In the genomic region with DNA sequence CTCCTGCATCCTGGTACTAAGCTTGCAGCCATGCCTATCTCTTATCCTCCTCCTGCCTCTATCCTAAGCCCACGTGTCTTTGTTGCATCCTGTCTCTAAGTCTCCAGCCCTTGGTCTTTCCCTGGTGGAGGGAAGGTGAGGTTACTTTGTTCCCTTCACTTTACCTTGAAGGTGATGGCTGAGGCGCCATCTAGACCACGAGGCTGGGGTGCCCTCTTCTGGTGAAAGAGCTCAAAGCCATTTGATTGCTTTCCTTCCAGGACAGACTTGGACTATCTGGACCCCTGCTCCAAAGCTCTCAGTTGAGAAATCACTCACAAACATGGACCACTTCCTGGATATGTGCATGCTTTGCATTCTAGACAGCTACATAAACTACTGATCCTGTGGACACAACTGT, we compare ENCODE assay signal across 7 mouse cellular contexts. TPM values are rescaled to one million over a fixed set of nuclear protein-coding genes. Genes with fewer than 3 reads are reported as not detected.
DNase-seq lines count a peak whose midpoint lies in the region; ATAC-seq lines count a peak whose summit lies in the region.

No protein-coding gene starts in this region.

- H3K4me3 ChIP-seq in neural tube, embryonic 15.5 days (replicated peaks), result no peak overlapping the region
- H3K4me3 ChIP-seq in embryonic facial prominence, embryonic 11.5 days (ENCODE audit: low read depth, low read length), result no peak overlapping the region
- H3K4me3 ChIP-seq in intestine, embryonic 15.5 days (replicated peaks), result no peak overlapping the region
- H3K4me3 ChIP-seq in lung, embryonic 15.5 days, result no peak overlapping the region

- no peaks in the 10 kb centered on the region for H3K36me3 ChIP-seq in neural tube, embryonic 15.5 days
- no peaks in the 10 kb centered on the region for H3K36me3 ChIP-seq in embryonic facial prominence, embryonic 11.5 days (replicated peaks; ENCODE audit: control insufficient read depth, insufficient read depth, low read depth, low read length)
- no peaks in the 10 kb centered on the region for H3K36me3 ChIP-seq in intestine, embryonic 15.5 days
- no peaks in the 10 kb centered on the region for H3K36me3 ChIP-seq in lung, embryonic 15.5 days

- no peaks in the 10 kb centered on the region for H3K27me3 ChIP-seq in neural tube, embryonic 15.5 days (replicated peaks)
- H3K27me3 ChIP-seq in embryonic facial prominence, embryonic 11.5 days (ENCODE audit: control insufficient read depth, insufficient read depth, low read length), result no peaks in the 10 kb centered on the region
- H3K27me3 ChIP-seq in intestine, embryonic 15.5 days (replicated peaks), result no peaks in the 10 kb centered on the region
- H3K27me3 ChIP-seq in lung, embryonic 15.5 days, result no peaks in the 10 kb centered on the region

- H3K4me1 ChIP-seq in neural tube, embryonic 15.5 days, result no peaks in the 10 kb centered on the region
- H3K4me1 ChIP-seq in embryonic facial prominence, embryonic 11.5 days (ENCODE audit: control insufficient read depth, insufficient read depth, low read length), result no peaks in the 10 kb centered on the region
- peaks cover 4% of the 10 kb centered on the region; the same call in 1 of the 2 replicates for H3K4me1 ChIP-seq in intestine, embryonic 15.5 days (replicated peaks)
- H3K4me1 ChIP-seq in lung, embryonic 15.5 days, result no peaks in the 10 kb centered on the region

- no peak overlapping the region for H3K9ac ChIP-seq in neural tube, embryonic 15.5 days (replicated peaks)
- no peak overlapping the region for H3K9ac ChIP-seq in embryonic facial prominence, embryonic 11.5 days (replicated peaks; ENCODE audit: low read length)
- no peak overlapping the region for H3K9ac ChIP-seq in intestine, embryonic 15.5 days
- H3K9ac ChIP-seq in lung, embryonic 15.5 days, result no peak overlapping the region

- no peaks in the 10 kb centered on the region for H3K9me3 ChIP-seq in neural tube, embryonic 15.5 days (replicated peaks)
- no peaks in the 10 kb centered on the region for H3K9me3 ChIP-seq in embryonic facial prominence, embryonic 11.5 days (replicated peaks; ENCODE audit: control insufficient read depth, low read length)
- no peaks in the 10 kb centered on the region for H3K9me3 ChIP-seq in intestine, embryonic 15.5 days
- no peaks in the 10 kb centered on the region for H3K9me3 ChIP-seq in lung, embryonic 15.5 days

- no peak for ATAC-seq in neural tube, embryonic 15.5 days (ENCODE audit: low FRiP score)
- ATAC-seq in embryonic facial prominence, embryonic 11.5 days (replicated peaks; ENCODE audit: insufficient number of reproducible peaks, low FRiP score, low TSS enrichment, low read depth), result 0 out of 2 replicates have a peak, but pooled peaks have one; percentile 16
- peak; percentile 55; the same call in 1 of the 2 replicates for ATAC-seq in intestine, embryonic 15.5 days
- ATAC-seq in lung, embryonic 15.5 days (ENCODE audit: borderline replicate concordance, extremely low read depth, low FRiP score, low TSS enrichment), result 0 out of 2 replicates have a peak, but pooled peaks have one; percentile 11

- H3K27ac ChIP-seq in neural tube, embryonic 15.5 days (replicated peaks), result no peak overlapping the region
- no peak overlapping the region for H3K27ac ChIP-seq in embryonic facial prominence, embryonic 11.5 days (replicated peaks; ENCODE audit: low read depth, low read length)
- no peak overlapping the region for H3K27ac ChIP-seq in intestine, embryonic 15.5 days
- H3K27ac ChIP-seq in lung, embryonic 15.5 days, result no peak overlapping the region

- peak; percentile 55 for DNase-seq in neural tube, embryonic 10.5 days (ENCODE audit: extremely low spot score, low spot score)
- peak; percentile 83 for DNase-seq in ZHBTc4 (ENCODE audit: low read depth, low spot score)
- peak; percentile 78 for DNase-seq in embryonic facial prominence, embryonic 11.5 days (ENCODE audit: low spot score)
- peak; percentile 56 for DNase-seq in right cerebral cortex, postnatal 4 days

- 4% methylated on average over 3 of the region's 3 CpGs for WGBS in neural tube, embryonic 15.5 days
- WGBS in embryonic facial prominence, embryonic 11.5 days, result 0% methylated on average over 3 of the region's 3 CpGs
- WGBS in intestine, embryonic 15.5 days, result under 1% methylated on average over 3 of the region's 3 CpGs
- WGBS in lung, embryonic 15.5 days, result 3% methylated on average over 3 of the region's 3 CpGs

- no peak overlapping the region for H3K4me2 ChIP-seq in neural tube, embryonic 15.5 days
- no peak overlapping the region for H3K4me2 ChIP-seq in embryonic facial prominence, embryonic 11.5 days (ENCODE audit: low read depth, low read length)
- H3K4me2 ChIP-seq in intestine, embryonic 15.5 days (replicated peaks), result no peak overlapping the region
- no peak overlapping the region for H3K4me2 ChIP-seq in lung, embryonic 15.5 days

RNA-seq across cellular contexts. Expression of gene Oaz2, which starts 3.6 kb away (rescaled TPM):
- 383 and 395 TPM in 2 replicates for polyA plus RNA-seq in neural tube, embryonic 15.5 days (2015; fragmentation: Nextera tagmentation; extraction: Ambion mirVana)
- 213 and 232 TPM in 2 replicates for polyA plus RNA-seq in embryonic facial prominence, embryonic 11.5 days (2014; fragmentation: Nextera tagmentation; extraction: Ambion mirVana)
- polyA plus RNA-seq in intestine, embryonic 15.5 days (2015; fragmentation: Nextera tagmentation; extraction: Ambion mirVana), result 196 and 203 TPM in 2 replicates
- 396 and 422 TPM in 2 replicates for polyA plus RNA-seq in lung, embryonic 15.5 days (2015; fragmentation: Nextera tagmentation; extraction: Ambion mirVana)

RNA-seq across cellular contexts. Expression of gene Rbpms2, which starts 34.7 kb away (rescaled TPM):
- 3.1 and 4.9 TPM in 2 replicates for polyA plus RNA-seq in neural tube, embryonic 15.5 days (2015; fragmentation: Nextera tagmentation; extraction: Ambion mirVana)
- 20.4 and 25.8 TPM in 2 replicates for polyA plus RNA-seq in embryonic facial prominence, embryonic 11.5 days (2014; fragmentation: Nextera tagmentation; extraction: Ambion mirVana)
- 18.9 and 19.6 TPM in 2 replicates for polyA plus RNA-seq in intestine, embryonic 15.5 days (2015; fragmentation: Nextera tagmentation; extraction: Ambion mirVana)
- 15.1 and 16.6 TPM in 2 replicates for polyA plus RNA-seq in lung, embryonic 15.5 days (2015; fragmentation: Nextera tagmentation; extraction: Ambion mirVana)
